Mouse (Mus musculus) natural killer cell, adult 2 months (primary cell): Measurements from ENCODE around the gene C3ar1.

Source experiments
- DNase-seq, 2 experiments: peaks; one replicate each; pipeline ENCODE4 v3.0.0; 2022; ENCODE audit warnings: low spot score in 2 of 2

The C3ar1 gene

DNA sequence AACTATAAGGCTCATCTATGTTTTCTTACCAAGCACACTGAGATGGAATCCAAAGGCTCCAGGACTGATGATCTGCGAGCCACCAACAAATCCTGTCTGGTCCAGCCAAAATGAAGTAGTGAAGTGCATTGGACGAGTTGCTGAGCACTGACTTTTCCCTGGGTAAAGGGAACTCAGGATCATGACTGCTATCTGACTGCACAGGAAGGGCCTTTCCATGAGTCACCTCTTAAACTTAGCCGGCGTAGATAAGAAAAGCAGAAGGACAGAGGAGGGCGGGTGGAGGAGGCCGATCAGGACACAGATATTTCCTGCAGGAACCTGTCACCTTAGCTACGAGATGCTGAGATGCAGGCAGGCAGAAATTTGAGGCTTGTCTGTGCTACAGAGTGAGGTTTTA lies at the start of gene C3ar1:
TSS of gene C3ar1 (minus strand) at position 207 of the 400 bp plus-strand sequence.
- no peak for DNase-seq

DNA sequence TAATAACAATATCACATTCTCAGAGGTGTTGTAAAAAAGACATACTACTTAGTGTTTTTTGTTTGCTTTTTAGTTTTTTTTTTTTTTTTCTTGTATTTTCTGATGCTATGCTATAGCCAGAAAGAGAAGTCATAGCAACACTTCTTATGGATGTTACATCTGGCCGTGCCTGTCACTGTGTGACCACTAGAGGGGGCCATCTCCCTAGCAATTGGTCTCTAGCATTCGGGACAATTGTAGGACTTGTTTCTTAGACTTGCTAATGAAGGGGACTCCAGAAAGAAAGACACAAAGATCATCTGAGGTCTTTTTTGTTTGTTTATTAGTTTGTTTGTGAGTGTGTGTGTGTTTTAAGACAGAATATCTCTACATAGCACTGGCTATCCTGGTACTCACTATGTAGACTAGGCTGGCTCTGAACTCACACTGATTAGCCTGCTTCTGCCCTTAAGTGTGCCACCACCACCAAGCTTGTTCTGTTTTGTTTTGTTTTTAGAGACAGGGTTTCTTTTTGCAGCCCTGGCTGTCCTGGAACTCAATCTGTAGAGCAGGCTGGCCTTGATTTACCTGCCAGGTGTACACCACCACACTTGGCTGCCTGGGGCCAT lies 36.6 kb upstream of the C3ar1 start:
- DNase-seq, result peak; percentile 45 to 69

GRCm38 (mm10) chr6:122889599-122889998 lies 33.6 kb upstream of the C3ar1 start:
- no peak for DNase-seq

GRCm38 (mm10) chr6:122883603-122884002 lies 27.6 kb upstream of the C3ar1 start:
- no peak for DNase-seq

DNA sequence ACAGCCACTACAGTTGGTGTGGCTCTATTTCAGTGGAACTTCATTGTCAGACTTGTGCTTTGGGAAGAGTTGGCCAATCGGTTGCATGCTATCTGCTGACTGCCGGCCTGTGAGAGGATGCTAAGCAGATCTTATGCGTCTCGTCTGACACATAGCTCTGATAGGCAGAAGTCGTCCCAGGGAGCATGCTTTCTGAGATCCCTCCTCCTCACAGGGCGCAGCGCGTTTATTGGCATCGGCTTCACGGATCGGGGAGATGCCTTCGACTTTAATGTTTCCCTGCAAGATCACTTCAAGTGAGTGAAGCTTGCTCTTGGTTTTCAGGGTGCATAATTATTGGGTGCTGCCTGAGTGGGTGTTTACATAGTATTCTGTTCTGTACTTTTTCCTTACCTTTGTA lies 25.3 kb upstream of the C3ar1 start:
- no peak for DNase-seq

DNA sequence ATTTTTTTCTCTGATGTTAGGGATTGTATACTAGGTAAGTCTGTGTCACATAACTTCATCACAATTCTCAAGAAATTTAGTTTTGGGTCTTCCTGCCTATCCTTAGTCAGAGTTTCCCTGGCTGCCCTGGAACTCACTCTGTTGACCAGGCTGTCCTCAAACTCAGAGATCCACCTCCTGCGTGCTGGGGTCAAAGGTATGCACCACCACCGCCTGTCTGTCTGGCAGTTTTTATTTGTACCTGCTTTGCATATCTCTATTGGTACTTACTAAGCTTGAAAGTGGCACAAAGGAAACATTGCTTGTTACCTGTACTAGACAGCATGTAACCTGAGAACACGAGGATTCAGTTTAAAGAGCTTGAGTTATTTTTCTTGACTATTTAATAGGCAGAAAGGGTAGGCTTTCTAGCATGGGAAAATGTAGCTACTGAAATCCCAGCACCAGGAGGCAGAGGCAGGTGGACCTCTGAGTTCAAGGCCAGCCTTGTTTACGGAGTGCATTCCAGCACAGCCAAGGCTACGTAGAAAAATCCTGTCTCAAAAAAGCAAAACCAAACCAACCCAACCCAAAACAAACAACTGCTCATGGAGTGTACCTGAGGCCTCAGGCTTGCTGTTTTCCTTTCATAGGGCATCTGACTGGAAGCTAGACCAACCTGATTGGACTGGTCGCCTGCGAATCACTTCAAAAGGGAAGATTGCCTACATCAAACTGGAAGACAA lies 24.0 kb upstream of the C3ar1 start:
- DNase-seq, result no peak

DNA sequence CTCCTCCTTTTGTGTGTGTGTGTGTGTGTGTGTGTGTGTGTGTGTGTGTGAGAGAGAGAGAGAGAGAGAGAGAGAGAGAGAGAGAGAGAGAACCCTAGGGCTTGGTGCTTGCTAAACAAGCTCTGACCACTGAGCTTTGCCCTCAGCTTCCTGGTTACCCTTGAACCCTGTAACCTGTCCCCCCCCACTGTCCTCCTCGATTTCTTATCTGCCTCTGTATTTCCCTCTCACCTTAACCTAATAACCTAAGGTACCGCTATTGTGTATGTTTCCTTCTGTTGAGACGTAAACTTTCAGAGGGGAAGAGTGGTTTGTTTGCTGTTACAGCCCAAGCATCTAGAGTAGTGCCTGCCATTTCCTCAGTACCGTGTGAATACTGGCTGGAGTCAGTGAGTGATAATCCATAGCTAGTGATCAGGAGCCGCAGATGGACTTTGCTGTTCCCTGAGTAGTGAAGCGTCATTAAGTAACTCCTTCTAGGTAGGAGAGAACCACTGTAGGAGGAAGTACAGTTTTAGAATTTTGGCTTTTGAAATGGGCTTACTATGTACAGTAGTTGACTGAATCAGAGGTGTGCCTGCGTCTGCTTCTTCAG lies 23.3 kb upstream of the C3ar1 start:
- no peak for DNase-seq

DNA sequence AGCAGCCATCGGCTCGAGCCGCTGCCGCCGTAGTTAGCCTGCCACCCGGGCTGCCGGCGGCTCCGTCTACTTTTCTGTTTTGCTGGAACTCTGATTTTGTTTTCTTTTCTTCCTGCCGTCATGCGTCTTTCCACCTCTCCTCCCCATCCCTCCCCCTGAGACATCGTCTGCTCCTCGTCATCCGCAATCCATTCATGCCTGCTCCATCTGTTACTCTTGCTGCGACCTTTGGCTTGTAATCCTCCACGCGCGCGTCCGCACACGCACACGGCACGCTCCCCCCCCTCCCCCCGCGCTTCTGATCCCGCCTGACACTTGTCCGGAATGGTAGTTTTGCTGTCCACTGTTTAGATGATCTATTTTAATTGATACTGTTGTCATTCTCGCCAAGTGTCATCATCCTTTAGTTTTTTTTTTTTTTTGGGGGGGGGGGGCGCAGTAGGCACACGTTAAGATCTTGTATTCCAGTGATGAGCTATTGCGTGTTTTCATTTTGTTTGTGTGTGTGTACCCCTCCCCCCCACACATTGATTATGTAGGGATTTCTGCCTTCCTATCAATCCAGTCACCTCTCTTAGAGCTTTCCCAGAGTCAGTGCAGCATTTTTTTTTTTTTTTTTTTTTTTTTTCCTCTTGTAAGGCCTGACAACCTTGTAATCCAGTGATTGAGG lies 18.9 kb upstream of the C3ar1 start:
- no peak for DNase-seq

DNA sequence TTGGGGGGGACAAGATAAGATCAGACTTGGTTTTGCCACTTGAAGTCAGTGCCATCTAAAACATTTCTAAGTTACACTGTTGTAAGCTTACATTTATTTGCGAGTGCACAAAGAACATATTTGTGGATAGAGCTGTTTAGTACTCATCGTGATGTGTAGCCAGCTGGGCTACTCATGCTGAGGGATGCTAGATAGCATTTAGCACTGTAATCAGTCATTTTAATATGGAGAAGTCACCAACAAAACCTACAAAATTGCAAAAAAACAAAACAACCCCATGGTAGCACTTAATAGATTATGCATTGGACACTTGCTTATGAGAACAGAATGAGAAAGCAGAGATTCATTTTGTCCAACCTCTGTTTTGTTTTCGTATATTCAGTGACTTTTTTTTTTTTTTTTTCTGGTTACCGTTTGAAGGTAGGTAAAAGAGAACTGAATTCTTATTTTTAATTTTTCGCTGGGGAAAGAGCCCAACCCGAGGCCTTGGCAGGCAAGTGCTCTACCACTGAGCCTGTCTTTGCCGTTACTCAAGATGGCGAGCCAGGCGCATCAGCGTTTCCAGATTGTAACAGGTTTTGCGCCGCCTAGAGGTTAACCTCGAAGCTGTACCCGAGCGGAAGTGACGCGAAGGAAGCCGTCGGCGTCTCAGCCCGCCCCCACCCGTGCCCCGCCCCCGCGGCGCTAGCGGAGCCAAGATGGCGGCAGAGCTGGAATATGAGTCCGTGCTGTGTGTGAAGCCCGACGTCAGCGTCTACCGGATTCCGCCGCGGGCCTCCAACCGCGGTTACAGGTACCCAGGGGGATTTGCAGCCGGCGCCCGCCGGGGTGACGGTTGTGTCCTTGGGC lies 18.1 kb upstream of the C3ar1 start, which contains the start of gene Necap1:
TSS of gene Necap1 (plus strand) at position 604 of the 849 bp plus-strand sequence.
- peak; percentile 95 to 97 for DNase-seq

- peak; percentile 42 to 71 for DNase-seq
These were observed 16.8 kb upstream of the C3ar1 start for GRCm38 (mm10) chr6:122872800-122873199.

DNA sequence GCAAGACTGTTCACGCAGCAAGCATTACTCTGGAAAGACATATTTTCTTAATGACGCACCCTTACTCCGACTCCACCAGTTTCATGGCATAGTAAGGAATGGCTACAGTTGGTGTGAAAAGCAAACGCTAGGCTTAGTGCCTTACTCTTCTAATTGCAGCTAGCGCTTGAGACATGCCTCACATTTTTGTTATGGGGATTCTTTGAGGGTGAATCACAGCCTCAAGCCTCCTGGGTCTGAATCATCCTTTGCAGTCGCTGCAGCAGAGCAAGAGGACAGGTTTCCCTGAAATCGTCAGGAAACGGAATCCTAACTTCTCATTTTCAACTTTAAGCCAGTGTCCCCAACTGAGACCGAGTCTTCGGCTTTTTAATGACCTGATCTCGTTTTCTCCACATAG lies 13.9 kb upstream of the C3ar1 start:
- DNase-seq, result no peak

GRCm38 (mm10) chr6:122867914-122868313 lies 12.0 kb upstream of the C3ar1 start:
- DNase-seq, result peak in 1 of 2 experiments; percentile 17

GRCm38 (mm10) chr6:122862871-122863270 lies 6.9 kb upstream of the C3ar1 start:
- no peak for DNase-seq

- DNase-seq, result no peak
These were observed 6.5 kb upstream of the C3ar1 start for GRCm38 (mm10) chr6:122862434-122862833.

- DNase-seq, result no peak
These were observed 1.4 kb downstream of the C3ar1 start for GRCm38 (mm10) chr6:122854552-122854951.

DNA sequence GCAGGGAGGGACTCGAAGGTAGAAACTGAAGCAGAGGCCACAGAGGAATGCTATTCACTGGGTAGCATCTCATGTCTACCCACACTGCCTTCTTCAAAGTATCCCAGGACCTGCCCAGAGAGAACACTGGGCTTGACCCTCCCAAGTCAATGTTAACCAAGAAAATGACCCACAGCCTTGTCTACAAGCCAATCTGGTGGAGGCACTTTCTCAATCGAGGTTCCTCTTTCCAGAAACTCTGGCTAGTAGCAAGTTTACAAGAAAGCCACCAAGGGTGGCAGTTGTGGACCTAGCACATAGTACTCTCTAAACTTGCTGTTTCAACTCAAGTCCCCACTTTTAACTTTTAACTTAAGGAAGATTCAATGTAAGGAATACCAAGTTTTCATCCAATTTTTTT lies 3.3 kb downstream of the C3ar1 start:
- DNase-seq, result no peak

- DNase-seq, result no peak
These were observed 12.2 kb downstream of the C3ar1 start for GRCm38 (mm10) chr6:122843759-122844158.

GRCm38 (mm10) chr6:122837539-122837938 lies 18.4 kb downstream of the C3ar1 start:
- no peak for DNase-seq

GRCm38 (mm10) chr6:122836974-122837373 lies 19.0 kb downstream of the C3ar1 start:
- no peak for DNase-seq

DNA sequence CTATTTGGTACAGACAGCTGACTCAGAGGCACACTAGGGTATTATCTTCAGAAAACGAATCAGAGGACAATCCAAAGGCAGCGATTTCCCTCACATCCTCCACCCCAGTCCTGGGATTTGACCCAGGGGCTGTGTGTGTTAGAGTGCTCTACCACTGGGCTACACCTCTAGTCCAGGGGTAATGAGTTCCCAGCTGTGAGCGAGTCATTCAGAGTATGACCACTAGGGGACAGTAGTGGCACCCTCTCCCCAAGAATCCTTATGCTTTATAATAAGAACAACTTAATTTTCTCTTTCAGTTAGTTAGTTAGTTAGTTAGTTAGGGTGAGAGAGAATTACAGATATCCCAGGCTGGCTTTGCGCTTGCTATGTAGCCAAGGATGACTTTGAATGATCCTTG lies 21.6 kb downstream of the C3ar1 start:
- peak; percentile 52 to 69 for DNase-seq

GRCm38 (mm10) chr6:122832880-122833279 lies 23.1 kb downstream of the C3ar1 start:
- DNase-seq, result no peak
